Mouse (Mus musculus): ENCODE results near the gene Dlg2. TPM values are rescaled to one million over a fixed set of nuclear protein-coding genes. Genes with fewer than 3 reads are reported as not detected.

Gene Dlg2
- total RNA-seq, 2 experiments from 2014 or later, result not detected

DNA sequence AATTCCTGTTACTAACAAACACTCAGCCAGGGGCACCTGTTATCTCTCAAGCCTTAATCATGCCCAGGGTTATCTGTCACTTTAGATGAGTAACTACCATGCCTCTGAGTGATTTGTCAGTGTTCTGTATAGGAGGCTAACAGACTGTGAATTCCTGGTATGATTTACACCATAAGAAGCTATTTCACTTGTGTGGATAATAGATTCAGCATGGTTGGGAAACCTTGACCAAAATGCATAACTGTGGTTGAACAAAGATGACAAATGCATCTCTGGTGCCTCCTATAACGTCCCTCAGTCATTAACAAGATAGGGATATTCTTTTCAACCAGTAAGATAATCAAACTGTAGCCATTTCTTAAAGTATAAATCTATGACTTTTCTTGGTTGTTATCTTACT, 1341.5 kb downstream of the Dlg2 start:
- no peak for ATAC-seq (replicated peaks; ENCODE audit: low FRiP score, poor library complexity, severe bottlenecking)

- ATAC-seq (replicated peaks; ENCODE audit: low FRiP score, poor library complexity, severe bottlenecking), result no peak
Measured at GRCm38 (mm10) chr7:91832207-91832606, 1355.7 kb downstream of the Dlg2 start.

GRCm38 (mm10) chr7:91845723-91846122, 1369.3 kb downstream of the Dlg2 start:
- ATAC-seq (replicated peaks; ENCODE audit: low FRiP score, poor library complexity, severe bottlenecking), result no peak

DNA sequence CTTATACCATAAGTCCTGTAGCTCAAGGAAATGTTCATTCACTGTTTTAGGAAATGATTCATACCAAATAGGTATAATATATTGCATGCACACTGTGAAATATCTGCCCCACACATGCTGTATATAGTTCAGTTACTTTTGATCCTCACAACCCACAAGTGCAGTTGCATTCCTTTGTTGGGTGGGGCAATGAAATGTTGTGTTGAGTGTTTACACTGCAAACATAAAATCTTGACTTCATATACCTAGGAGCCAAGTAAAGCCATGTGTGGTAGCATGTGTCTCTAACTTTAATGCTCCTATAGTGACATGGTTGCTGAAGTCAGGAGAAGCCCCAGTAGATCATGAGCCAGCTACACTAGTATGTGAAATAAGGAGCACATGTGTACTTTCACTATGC, 1372.9 kb downstream of the Dlg2 start:
- no peak for ATAC-seq (replicated peaks; ENCODE audit: low FRiP score, poor library complexity, severe bottlenecking)

DNA sequence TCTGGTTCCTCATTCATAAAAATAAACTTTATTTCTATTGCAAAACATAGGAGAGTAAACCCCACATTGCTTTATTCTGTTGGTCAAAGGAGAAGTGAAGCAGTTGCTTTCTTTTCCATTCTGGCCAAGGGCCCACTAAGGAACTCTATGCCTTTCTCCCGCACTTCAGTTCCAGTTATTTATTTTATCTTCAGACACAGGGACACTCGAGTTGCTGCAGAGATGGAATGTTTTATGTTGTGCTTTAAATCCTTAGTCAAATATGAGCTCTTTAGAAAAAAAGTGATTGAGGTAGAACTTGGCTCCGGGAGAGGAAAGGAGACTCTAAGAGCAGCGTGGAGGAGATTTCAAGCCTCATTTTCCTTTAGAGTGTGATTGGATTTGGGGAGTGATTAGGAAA, 1377.2 kb downstream of the Dlg2 start:
- ATAC-seq (replicated peaks; ENCODE audit: low FRiP score, poor library complexity, severe bottlenecking), result no peak

GRCm38 (mm10) chr7:91856931-91857330, 1380.5 kb downstream of the Dlg2 start:
- ATAC-seq (replicated peaks; ENCODE audit: low FRiP score, poor library complexity, severe bottlenecking), result no peak

DNA sequence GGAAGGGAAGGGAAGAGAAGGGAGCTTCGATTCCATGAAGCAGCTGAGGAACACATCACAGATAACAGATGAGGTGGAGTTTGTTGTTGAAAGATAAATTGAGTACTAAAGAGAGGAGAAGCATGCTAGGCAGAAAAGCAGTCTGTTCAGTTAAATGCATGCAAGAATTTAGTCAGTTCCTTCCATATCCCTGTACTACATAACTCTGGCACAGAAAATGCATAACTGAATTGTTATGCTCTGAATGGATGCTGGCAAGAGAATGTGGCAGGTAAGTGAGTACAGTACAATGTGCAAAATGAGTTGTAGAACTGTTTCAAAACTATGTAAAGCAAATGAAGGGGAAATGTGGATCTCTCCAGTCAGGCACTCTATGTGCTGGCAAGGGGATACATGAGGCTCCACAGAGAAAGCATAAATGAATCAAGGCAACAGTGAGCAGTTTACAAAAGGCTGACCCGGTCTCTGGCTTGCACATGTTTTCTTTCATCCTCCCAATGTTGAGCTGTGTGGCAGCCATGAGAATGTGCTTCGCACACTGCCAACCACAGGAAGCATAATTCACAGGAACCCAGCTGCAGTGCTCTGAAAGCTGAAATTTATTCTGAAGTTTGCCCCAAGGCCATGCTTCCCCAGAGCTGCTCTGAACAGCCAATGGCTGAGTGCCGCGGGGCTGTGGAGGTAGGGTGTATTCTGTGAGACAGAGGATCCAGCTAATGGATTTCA, 1386.5 kb downstream of the Dlg2 start:
- no peak for ATAC-seq (replicated peaks; ENCODE audit: low FRiP score, poor library complexity, severe bottlenecking)

DNA sequence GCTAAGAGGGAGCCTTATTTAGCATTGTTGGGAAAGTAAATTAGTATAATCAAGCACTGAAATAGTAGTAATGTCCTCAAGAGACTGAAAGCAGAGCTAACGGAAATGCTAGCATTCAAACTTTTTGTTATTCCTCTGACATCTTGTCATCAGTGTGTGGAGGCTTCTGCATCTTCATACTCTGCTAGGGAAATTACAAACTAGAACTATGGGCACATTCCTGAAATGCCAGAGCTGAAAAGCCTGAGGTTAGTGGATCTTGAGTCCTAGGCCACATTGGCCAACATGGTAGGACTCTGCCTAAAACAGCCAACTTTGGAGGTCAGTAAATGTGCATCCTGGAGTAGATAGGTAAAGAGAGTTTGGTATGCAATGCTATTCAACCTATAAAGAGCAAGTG, 1392.4 kb downstream of the Dlg2 start:
- ATAC-seq (replicated peaks; ENCODE audit: low FRiP score, poor library complexity, severe bottlenecking), result no peak

- no peak for ATAC-seq (replicated peaks; ENCODE audit: low FRiP score, poor library complexity, severe bottlenecking)
Measured at GRCm38 (mm10) chr7:91876831-91877230, 1400.4 kb downstream of the Dlg2 start.

DNA sequence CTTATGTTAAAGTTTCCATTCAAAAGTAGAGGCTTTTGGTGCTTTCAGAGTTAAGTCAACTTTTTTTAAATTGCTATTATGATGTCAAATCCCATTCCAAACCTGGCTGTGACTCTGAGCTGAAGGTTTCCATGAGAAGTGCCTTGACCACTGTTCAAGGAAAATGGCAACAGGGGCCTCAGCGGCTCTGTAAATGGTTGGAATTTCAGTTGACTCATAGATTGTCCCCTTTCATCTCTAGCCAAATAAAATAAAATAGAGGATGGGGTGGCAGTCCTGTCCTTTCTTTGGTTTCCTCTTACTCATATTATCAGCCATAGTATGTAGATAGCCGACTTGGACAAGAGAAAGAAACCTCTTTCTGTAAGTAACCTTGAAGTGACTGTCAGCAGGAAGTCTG, 1401.3 kb downstream of the Dlg2 start:
- no peak for ATAC-seq (replicated peaks; ENCODE audit: low FRiP score, poor library complexity, severe bottlenecking)

DNA sequence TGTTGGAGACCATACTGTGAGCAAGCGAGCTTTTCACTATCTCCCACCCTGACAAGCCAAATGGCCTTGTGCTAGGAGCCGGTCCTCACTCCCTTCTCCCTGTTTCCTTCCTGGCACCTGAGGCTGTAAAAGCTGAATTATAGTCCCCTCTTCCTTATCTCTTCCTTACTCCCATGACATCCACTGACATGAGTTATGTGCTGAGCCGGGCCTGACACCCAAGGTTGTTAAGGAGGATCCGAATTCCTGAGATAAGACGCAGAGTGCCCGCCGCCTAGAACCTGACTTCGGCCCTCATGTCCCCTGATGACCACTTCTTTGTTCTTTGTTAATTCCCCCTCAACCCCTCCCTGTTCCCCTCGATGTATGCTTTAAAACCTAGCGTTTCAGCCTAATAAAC, 1409.9 kb downstream of the Dlg2 start:
- no peak for ATAC-seq (replicated peaks; ENCODE audit: low FRiP score, poor library complexity, severe bottlenecking)

DNA sequence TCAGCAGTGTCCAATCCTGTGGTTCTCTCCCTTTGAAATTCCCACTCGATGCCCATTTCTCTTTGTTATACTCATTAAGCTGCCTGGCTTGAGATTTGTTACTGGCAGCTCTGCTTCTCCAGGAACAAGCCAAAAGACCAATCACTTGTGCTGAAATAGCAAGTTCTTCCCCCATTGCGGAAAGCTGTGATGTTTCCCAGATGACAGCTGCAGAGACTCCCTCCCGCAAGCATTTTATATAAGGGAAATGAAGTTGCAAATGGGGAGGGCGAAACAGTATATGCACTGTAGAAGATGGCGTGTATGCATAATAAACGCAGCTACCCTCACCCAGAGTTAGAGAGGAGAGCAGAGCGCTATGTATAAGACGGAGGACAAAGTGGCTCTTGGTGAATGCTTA, 1417.5 kb downstream of the Dlg2 start:
- no peak for ATAC-seq (replicated peaks; ENCODE audit: low FRiP score, poor library complexity, severe bottlenecking)

DNA sequence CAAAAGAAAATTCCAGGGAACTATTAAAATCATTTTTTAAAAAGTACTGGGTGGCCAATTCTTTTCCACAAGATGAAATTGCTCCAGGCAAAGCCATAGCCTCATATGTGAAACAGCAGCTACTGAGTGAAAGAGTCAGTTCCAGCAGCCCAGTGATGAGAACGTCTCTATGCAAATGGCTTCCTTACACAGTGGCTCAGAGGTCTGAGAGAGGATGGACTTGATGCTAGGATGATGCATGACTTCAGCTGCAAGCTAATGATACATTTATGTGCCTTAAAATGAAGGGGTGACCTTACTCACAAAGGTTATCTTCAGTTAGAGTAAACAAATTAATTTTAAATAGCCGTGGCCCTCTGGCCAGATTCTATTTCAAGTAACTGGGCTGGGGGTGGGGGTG, 1420.5 kb downstream of the Dlg2 start:
- no peak for ATAC-seq (replicated peaks; ENCODE audit: low FRiP score, poor library complexity, severe bottlenecking)

DNA sequence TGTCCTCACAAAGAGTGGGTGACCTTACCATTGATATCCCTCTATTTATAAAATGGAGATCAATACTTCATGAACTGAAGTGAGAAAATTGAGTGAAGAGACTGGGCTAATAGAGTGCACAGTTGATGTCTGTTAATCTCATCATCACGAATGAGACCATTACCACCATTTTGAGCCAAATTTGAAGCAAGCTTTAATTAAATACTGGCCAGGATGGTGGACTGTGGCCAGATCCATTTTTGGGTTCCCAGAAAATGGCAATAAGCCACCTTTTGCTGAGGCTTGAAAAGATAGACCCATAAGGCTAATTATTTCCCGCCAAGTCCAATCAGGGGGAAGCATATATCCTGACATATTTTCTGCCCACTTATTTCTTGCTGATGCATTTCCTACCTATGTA, 1421.0 kb downstream of the Dlg2 start:
- no peak for ATAC-seq (replicated peaks; ENCODE audit: low FRiP score, poor library complexity, severe bottlenecking)

DNA sequence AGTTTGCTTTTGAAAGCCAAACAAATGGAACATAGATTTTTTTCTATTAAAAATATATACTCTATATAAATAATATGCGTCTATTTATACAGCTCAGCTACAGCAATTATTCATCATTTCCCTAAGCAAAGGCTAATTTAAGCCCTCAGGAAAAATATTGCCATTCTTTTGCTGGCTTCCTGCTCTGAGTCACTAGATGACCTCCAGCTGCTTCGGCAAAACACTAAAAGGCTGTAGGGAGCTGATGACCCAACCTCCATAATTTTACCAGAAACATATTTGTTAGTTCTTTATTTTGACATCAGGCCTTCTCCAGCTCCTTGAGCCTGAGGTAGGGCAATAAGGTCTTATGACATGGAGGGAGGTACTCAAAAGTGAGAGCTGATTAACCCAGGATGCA, 1426.0 kb downstream of the Dlg2 start:
- ATAC-seq (replicated peaks; ENCODE audit: low FRiP score, poor library complexity, severe bottlenecking), result no peak

DNA sequence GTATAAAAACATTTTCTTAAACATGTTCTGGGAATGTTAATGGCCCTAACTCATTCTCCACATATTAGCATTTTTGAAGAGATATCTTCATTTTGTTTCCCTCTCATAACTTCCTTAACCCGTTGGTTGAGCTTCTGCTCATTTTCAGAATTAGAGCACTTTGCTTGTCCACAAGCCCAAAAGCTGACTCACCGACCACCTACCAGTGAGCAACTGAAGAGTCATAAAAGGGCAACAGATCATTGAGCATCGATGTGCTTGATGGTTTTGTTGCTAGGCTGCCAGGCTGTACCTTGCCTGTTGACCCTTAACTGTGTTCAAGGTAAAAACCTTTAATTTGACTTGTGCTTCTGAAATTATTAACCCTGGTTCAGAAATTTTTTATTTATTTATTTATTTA, 1440.3 kb downstream of the Dlg2 start:
- ATAC-seq (replicated peaks; ENCODE audit: low FRiP score, poor library complexity, severe bottlenecking), result no peak

GRCm38 (mm10) chr7:91919099-91919498, 1442.6 kb downstream of the Dlg2 start:
- ATAC-seq (replicated peaks; ENCODE audit: low FRiP score, poor library complexity, severe bottlenecking), result no peak

- ATAC-seq (replicated peaks; ENCODE audit: low FRiP score, poor library complexity, severe bottlenecking), result no peak
Measured at GRCm38 (mm10) chr7:91919738-91920137, 1443.3 kb downstream of the Dlg2 start.

- no peak for ATAC-seq (replicated peaks; ENCODE audit: low FRiP score, poor library complexity, severe bottlenecking)
Measured at GRCm38 (mm10) chr7:91934881-91935597, 1458.6 kb downstream of the Dlg2 start.

DNA sequence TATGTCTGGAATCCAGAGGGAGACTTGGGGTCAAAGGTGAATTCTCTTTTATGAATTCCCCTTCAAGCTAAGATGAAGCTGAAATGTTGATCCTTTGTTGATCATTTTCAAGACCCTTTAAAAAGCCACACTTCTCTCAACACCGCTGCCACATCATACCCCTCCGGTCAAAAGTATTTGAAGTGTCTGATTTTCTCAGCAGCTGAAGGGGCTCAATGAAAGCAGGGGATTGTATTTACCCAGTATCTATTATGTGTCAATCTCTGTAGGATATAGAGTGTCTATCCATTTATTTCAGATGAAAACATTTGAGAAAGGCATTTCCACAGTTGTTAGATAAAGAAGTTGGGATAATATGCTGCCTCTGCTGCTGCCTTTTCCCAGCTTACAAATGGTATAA, 1459.7 kb downstream of the Dlg2 start:
- ATAC-seq (replicated peaks; ENCODE audit: low FRiP score, poor library complexity, severe bottlenecking), result no peak

DNA sequence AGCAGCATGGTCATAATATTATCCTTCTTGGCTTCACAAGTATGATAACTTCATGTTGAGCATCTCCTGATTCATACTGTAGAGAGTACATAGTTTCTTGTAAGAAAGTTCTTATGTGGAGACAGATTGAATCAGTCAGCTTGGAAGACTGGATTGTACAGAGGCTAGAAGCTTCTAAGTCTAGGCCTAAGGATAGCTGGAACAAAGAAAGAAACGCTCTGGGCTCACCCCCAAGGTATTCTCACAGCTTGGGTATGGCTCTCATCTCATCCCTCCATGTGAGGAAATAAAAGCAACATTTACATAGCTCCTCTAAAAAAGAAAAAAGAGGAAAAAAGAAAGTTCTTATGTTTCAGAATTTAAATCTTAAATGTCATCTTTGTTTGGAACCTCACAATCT, 1466.8 kb downstream of the Dlg2 start:
- no peak for ATAC-seq (replicated peaks; ENCODE audit: low FRiP score, poor library complexity, severe bottlenecking)

GRCm38 (mm10) chr7:91955584-91955983, 1479.1 kb downstream of the Dlg2 start:
- no peak for ATAC-seq (replicated peaks; ENCODE audit: low FRiP score, poor library complexity, severe bottlenecking)

All from erythroid progenitor cell, adult 5-6 weeks (primary cell).